Mouse (Mus musculus): Measurements from ENCODE around the gene Gpr84.
A peak's percentile ranks its signal among the peaks of the same experiment; 100 is the strongest.

Gpr84 gene

GRCm38 (mm10) chr15:103308056-103308875, 2.1 kb downstream of the Gpr84 start:
- no peak for DNase-seq (ENCODE audit: extremely low read depth, insufficient read length, low spot score)

- peak; percentile 70 for DNase-seq (ENCODE audit: extremely low read depth, insufficient read length, low spot score)
Observed at GRCm38 (mm10) chr15:103307125-103307524, 3.3 kb downstream of the Gpr84 start.

- no peak for DNase-seq (ENCODE audit: extremely low read depth, insufficient read length, low spot score)
Observed at GRCm38 (mm10) chr15:103305792-103306645, 4.4 kb downstream of the Gpr84 start.

- DNase-seq (ENCODE audit: extremely low read depth, insufficient read length, low spot score) = peak; percentile 99
Observed at GRCm38 (mm10) chr15:103305070-103305678, 5.2 kb downstream of the Gpr84 start.

- DNase-seq (ENCODE audit: extremely low read depth, insufficient read length, low spot score) = no peak
Observed at GRCm38 (mm10) chr15:103304616-103304969, 5.8 kb downstream of the Gpr84 start.

GRCm38 (mm10) chr15:103303916-103304615, 6.3 kb downstream of the Gpr84 start:
- peak; percentile 48 for DNase-seq (ENCODE audit: extremely low read depth, insufficient read length, low spot score)

GRCm38 (mm10) chr15:103302341-103303021, 7.9 kb downstream of the Gpr84 start:
- DNase-seq (ENCODE audit: extremely low read depth, insufficient read length, low spot score) = no peak

- DNase-seq (ENCODE audit: extremely low read depth, insufficient read length, low spot score) = no peak
Observed at GRCm38 (mm10) chr15:103301547-103302340, 8.7 kb downstream of the Gpr84 start.

- no peak for DNase-seq (ENCODE audit: extremely low read depth, insufficient read length, low spot score)
Observed at GRCm38 (mm10) chr15:103301046-103301445, 9.4 kb downstream of the Gpr84 start.

- DNase-seq (ENCODE audit: extremely low read depth, insufficient read length, low spot score) = no peak
Observed at GRCm38 (mm10) chr15:103300560-103300959, 9.9 kb downstream of the Gpr84 start.

GRCm38 (mm10) chr15:103300067-103300471, 10.3 kb downstream of the Gpr84 start:
- DNase-seq (ENCODE audit: extremely low read depth, insufficient read length, low spot score) = no peak

GRCm38 (mm10) chr15:103299644-103300043, 10.8 kb downstream of the Gpr84 start:
- DNase-seq (ENCODE audit: extremely low read depth, insufficient read length, low spot score) = no peak

GRCm38 (mm10) chr15:103298861-103299616, 11.4 kb downstream of the Gpr84 start:
- DNase-seq (ENCODE audit: extremely low read depth, insufficient read length, low spot score) = no peak

GRCm38 (mm10) chr15:103298026-103298425, 12.4 kb downstream of the Gpr84 start:
- DNase-seq (ENCODE audit: extremely low read depth, insufficient read length, low spot score) = no peak

GRCm38 (mm10) chr15:103297313-103297712, 13.1 kb downstream of the Gpr84 start:
- DNase-seq (ENCODE audit: extremely low read depth, insufficient read length, low spot score) = no peak

- DNase-seq (ENCODE audit: extremely low read depth, insufficient read length, low spot score) = no peak
Observed at GRCm38 (mm10) chr15:103295851-103296250, 14.6 kb downstream of the Gpr84 start.

- no peak for DNase-seq (ENCODE audit: extremely low read depth, insufficient read length, low spot score)
Observed at GRCm38 (mm10) chr15:103294649-103295048, 15.8 kb downstream of the Gpr84 start.

- no peak for DNase-seq (ENCODE audit: extremely low read depth, insufficient read length, low spot score)
Observed at GRCm38 (mm10) chr15:103293375-103293774, 17.0 kb downstream of the Gpr84 start.

All from 3134 (cell line).